Mouse (Mus musculus) lung, embryonic 15.5 days (tissue): Measurements from ENCODE around the gene Taz. TPM values are rescaled to one million over a fixed set of nuclear protein-coding genes. Genes with fewer than 3 reads are reported as not detected.

Experiments
- ATAC-seq: fragments of 200-750 bp; cut with Nextera tagmentation; 2 replicates; pipeline ENCODE4 v1.8.0; 2017; ENCODE audit warnings: moderate number of reproducible peaks, borderline replicate concordance; ENCODE audit not compliant: low FRiP score, low TSS enrichment; ENCODE audit errors: extremely low read depth
- H3K27ac ChIP-seq: fragments of 300-500 bp; sonication (generic); 2 replicates; pipeline ENCODE4 v1.5.1; 2015; ENCODE audit warnings: moderate library complexity, mild to moderate bottlenecking, inconsistent platforms
- H3K27me3 ChIP-seq: fragments of 300-500 bp; sonication (generic); 2 replicates; pipeline ENCODE4 v1.6.1; 2015; ENCODE audit warnings: inconsistent platforms
- H3K36me3 ChIP-seq: fragments of 300-500 bp; sonication (generic); 2 replicates; pipeline ENCODE4 v1.6.1; 2015; ENCODE audit warnings: inconsistent platforms
- H3K4me1 ChIP-seq: fragments of 300-500 bp; sonication (generic); 2 replicates; pipeline ENCODE4 v1.6.1; 2015; ENCODE audit warnings: inconsistent platforms
- H3K4me2 ChIP-seq: fragments of 300-500 bp; sonication (generic); 2 replicates; pipeline ENCODE4 v1.6.1; 2015; ENCODE audit warnings: inconsistent platforms, mild to moderate bottlenecking, moderate library complexity
- H3K4me3 ChIP-seq: fragments of 300-500 bp; sonication (generic); 2 replicates; pipeline ENCODE4 v1.5.1; 2015; ENCODE audit warnings: mild to moderate bottlenecking, inconsistent platforms
- H3K9ac ChIP-seq: fragments of 300-500 bp; sonication (generic); 2 replicates; pipeline ENCODE4 v1.6.1; 2015; ENCODE audit warnings: inconsistent platforms
- H3K9me3 ChIP-seq: fragments of 300-500 bp; sonication (generic); 2 replicates; pipeline ENCODE4 v1.6.1; 2016; ENCODE audit warnings: inconsistent platforms
- WGBS: fragments of 180-500 bp; shearing (Covaris S2); methylation state at CpG from one replicate; pipeline ENCODE4 v1.1.7; 2015; 5-methylcytosine and 5-hydroxymethylcytosine counted together
- polyA plus RNA-seq: library from polyadenylated mRNA; unstranded; fragments of >200 nt; fragmentation: Nextera tagmentation; extraction: Ambion mirVana; gene quantifications from 2 replicates; pipeline ENCODE4 v1.2.1, GENCODE M21; 2015

Taz gene
- polyA plus RNA-seq, 1 experiment from 2014 or later, result 83.8 TPM

DNA sequence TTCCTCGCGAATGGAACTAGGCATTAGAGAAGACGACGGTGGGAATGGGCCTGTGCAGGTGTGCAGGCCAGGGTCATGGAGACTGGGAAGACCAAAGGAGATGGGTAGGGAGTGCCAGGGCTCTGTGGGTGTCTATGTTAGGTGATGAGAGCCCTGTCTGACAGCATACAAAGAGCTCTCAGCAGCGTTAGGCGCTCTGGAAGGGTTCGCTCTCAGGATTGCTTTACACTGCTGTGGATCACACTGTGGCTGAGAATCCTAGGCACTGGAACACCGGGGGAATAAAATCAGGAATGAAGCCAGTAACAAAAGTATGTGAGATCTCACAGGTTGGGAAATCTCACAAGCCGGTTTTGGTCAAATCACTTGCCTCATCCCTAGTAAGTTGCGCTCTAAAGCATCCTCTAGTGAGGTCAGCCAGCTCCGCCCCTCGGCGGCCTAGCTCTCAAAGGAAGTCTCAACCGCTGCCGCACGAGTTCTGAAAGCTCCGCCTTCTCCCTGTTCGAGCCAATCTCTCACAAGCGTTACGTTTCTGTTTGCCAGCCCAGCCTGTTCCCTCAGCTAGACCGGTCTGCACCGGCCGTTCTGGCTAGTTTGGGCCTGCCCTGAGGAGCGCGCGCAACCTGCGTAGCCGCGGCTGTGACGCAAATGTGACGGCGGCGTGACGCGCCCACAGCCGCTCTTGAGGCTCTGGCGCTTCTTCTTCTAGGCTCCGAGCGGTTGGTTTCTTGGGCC is 27.4 kb upstream of the Taz start, which contains the start of gene Emd:
Emd (plus strand) TSS at position 535 of the 735 bp plus-strand sequence.
- H3K4me2 ChIP-seq, result peak within 1 kb of the TSS; percentile 62
- H3K4me1 ChIP-seq, result peaks cover 7% of the 10 kb centered on the region; the same call in 1 of the 2 replicates
- H3K9me3 ChIP-seq, result no peaks in the 10 kb centered on the region
- 0 out of 2 replicates have a peak, but pooled peaks cover 5% of the 10 kb centered on the region for H3K36me3 ChIP-seq
- no peaks in the 10 kb centered on the region for H3K27me3 ChIP-seq
- peak within 1 kb of the TSS; percentile 61 for H3K4me3 ChIP-seq
- peak; percentile 98 for ATAC-seq
- 34% methylated on average over 39 of the region's 39 CpGs for WGBS
- H3K9ac ChIP-seq, result peak within 1 kb of the TSS; percentile 77
- peak within 1 kb of the TSS; percentile 92 for H3K27ac ChIP-seq

GRCm38 (mm10) chrX:74254888-74255565 is 26.7 kb upstream of the Taz start:
- Histone ChIP-seq H3K27me3 (no peaks in the 10 kb centered on the region), H3K9ac (peak overlapping the region; percentile 77), H3K9me3 (no peaks in the 10 kb centered on the region), H3K4me3 (peak overlapping the region; percentile 61), H3K4me2 (peak overlapping the region; percentile 62), H3K4me1 (peaks cover 5% of the 10 kb centered on the region; the same call in 1 of the 2 replicates), H3K27ac (peak overlapping the region; percentile 92), H3K36me3 (0 out of 2 replicates have a peak, but pooled peaks cover 5% of the 10 kb centered on the region)
- ATAC-seq, result no peak
- WGBS, result 21% methylated on average over 31 of the region's 31 CpGs

DNA sequence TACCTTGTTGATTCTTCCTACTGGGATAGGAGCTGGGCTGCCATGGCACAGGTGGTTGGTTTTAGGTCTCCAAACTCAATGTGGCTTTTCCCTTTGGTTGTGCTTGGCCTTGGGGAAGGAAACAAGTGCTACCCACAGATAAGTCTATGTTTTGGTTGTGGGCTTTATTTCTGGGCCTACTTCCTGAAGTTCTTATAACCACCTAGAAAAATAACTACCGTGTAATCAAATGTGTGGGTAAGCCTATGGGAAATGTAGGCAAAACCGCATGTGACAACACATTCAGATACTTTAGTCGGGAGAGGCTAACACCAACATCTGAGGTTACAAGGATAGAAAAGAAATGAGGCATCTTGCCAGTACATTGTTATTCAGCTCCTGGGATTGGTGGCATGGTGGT is 24.0 kb upstream of the Taz start:
- no peak overlapping the region for H3K4me3 ChIP-seq
- H3K9ac ChIP-seq, result no peak overlapping the region
- no peak overlapping the region for H3K27ac ChIP-seq
- no peaks in the 10 kb centered on the region for H3K27me3 ChIP-seq
- H3K36me3 ChIP-seq, result 0 out of 2 replicates have a peak, but pooled peaks cover 5% of the 10 kb centered on the region
- ATAC-seq, result no peak
- peaks cover 4% of the 10 kb centered on the region; the same call in 1 of the 2 replicates for H3K4me1 ChIP-seq
- H3K4me2 ChIP-seq, result no peak overlapping the region
- no peaks in the 10 kb centered on the region for H3K9me3 ChIP-seq
- WGBS, result 87% methylated on average over 3 of the region's 3 CpGs

- Histone ChIP-seq H3K27me3 (no peaks in the 10 kb centered on the region), H3K4me1 (peaks cover 3% of the 10 kb centered on the region; the same call in 1 of the 2 replicates), H3K36me3 (0 out of 2 replicates have a peak, but pooled peaks cover 4% of the 10 kb centered on the region), H3K4me3 (peak overlapping the region; percentile 51), H3K4me2 (peak overlapping the region; percentile 55), H3K27ac (peak overlapping the region; percentile 96), H3K9ac (peak overlapping the region; percentile 48), H3K9me3 (no peaks in the 10 kb centered on the region)
- WGBS, result 19% methylated on average over 3 of the region's 3 CpGs
- peak; percentile 35 for ATAC-seq
Measured at GRCm38 (mm10) chrX:74269736-74270061, 12.0 kb upstream of the Taz start.

- WGBS, result 13% methylated on average over 42 of the region's 42 CpGs
- peak within 1 kb of the TSS; percentile 55 for H3K4me2 ChIP-seq
- peak within 1 kb of the TSS; percentile 96 for H3K27ac ChIP-seq
- peak within 1 kb of the TSS; percentile 77 for H3K9ac ChIP-seq
- peak; percentile 94 for ATAC-seq
- peak within 1 kb of the TSS; percentile 51 for H3K4me3 ChIP-seq
- H3K27me3 ChIP-seq, result no peaks in the 10 kb centered on the region
- H3K36me3 ChIP-seq, result 0 out of 2 replicates have a peak, but pooled peaks cover 4% of the 10 kb centered on the region
- peaks cover 3% of the 10 kb centered on the region; the same call in 1 of the 2 replicates for H3K4me1 ChIP-seq
- no peaks in the 10 kb centered on the region for H3K9me3 ChIP-seq
Measured at GRCm38 (mm10) chrX:74270062-74270901, 11.4 kb upstream of the Taz start, which contains the start of gene Rpl10. TSS of gene Rpl10 (plus strand) at chrX:74270812.

DNA sequence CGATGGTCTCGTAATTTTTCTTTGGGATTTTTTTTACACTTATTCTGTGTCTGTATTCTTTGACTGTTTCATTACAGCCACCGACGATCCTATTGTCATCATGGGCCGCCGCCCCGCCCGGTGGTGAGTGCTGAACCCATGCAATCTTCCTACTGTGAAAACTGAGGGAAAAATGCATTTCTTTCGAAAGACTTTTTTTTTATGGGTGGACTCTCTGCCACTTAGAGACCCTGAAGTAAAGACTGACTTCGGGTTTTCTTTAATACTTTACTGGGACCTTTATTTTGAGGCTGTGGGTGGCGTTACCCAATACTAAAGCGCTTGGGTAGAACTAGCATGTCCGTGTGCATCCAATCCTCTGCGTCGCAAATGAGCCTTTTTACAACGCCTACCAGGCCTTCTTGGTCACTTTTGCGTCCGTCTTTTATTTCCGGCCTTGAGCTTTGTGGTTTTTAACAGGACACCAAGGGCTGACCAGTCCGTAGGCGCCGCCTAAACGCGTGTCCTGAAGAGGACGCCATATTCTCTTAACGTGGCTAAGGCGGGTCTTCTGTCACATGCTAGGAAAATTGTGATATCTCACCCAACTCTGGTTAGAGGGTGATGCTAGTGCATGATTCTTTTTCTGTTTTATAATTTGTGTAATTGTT is 10.7 kb upstream of the Taz start:
- Histone ChIP-seq H3K9ac (peak overlapping the region; percentile 77), H3K4me2 (peak overlapping the region; percentile 50), H3K4me3 (peak overlapping the region; percentile 51), H3K9me3 (no peaks in the 10 kb centered on the region), H3K27me3 (no peaks in the 10 kb centered on the region), H3K36me3 (0 out of 2 replicates have a peak, but pooled peaks cover 4% of the 10 kb centered on the region), H3K4me1 (peaks cover 3% of the 10 kb centered on the region; the same call in 1 of the 2 replicates), H3K27ac (peak overlapping the region; percentile 70)
- 13% methylated on average over 27 of the region's 27 CpGs for WGBS
- ATAC-seq, result no peak

DNA sequence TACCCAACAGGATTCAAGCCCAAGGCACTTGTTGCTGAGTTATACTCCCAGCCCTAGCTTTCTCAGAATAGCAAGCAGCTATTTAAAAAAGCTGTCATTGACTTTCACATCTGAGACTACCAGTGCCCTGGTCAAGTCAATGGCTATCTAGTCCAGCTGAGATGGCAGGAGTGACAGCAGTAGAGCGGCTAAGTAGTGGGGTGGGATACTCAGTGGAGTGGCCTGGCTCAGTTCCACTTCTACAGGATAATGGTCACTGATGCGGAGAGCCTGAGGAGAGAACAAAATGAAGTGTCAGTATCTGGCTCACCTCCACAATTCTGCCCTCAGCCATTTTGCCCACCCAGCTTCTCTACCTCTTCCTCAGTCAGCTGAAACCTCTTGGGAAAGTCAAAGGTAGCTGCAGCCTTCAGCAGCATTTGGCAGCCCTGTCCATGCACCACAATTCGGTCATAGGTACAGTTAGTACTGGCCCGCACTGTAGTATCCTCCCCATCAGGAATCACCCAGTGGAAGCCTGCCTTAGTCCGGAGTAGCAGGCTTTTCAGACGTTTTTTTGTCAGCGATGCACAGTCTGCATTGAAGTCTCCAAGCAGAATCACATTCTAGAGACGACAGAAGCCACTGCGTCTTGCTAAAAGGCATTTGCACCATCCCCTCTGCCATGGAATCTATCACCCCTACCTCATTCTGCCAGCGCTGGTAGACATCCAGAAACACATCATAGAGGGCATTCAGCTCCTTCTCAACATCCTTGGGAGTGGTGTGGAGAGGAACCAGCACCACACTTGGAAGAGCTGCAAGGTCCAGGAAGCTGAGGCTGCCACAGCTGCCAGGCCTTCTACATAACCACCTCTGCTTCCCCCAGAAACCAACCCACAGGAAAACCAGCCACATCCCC is 8.0 kb upstream of the Taz start:
- H3K4me1 ChIP-seq, result peaks cover 3% of the 10 kb centered on the region; the same call in 1 of the 2 replicates
- H3K27ac ChIP-seq, result 0 out of 2 replicates have a peak overlapping the region, but pooled peaks have one; percentile 10
- H3K4me2 ChIP-seq, result no peak overlapping the region
- no peak overlapping the region for H3K4me3 ChIP-seq
- 26% methylated on average over 10 of the region's 10 CpGs for WGBS
- H3K9ac ChIP-seq, result no peak overlapping the region
- H3K27me3 ChIP-seq, result no peaks in the 10 kb centered on the region
- no peaks in the 10 kb centered on the region for H3K9me3 ChIP-seq
- 0 out of 2 replicates have a peak, but pooled peaks cover 4% of the 10 kb centered on the region for H3K36me3 ChIP-seq
- ATAC-seq, result no peak

- H3K36me3 ChIP-seq, result no peaks in the 10 kb centered on the region
- WGBS, result 75% methylated on average over 8 of the region's 8 CpGs
- no peaks in the 10 kb centered on the region for H3K4me1 ChIP-seq
- H3K27ac ChIP-seq, result no peak overlapping the region
- H3K4me3 ChIP-seq, result no peak overlapping the region
- no peaks in the 10 kb centered on the region for H3K27me3 ChIP-seq
- H3K9me3 ChIP-seq, result no peaks in the 10 kb centered on the region
- ATAC-seq, result no peak
- no peak overlapping the region for H3K9ac ChIP-seq
- no peak overlapping the region for H3K4me2 ChIP-seq
Measured at GRCm38 (mm10) chrX:74277916-74278315, 3.8 kb upstream of the Taz start.

GRCm38 (mm10) chrX:74281041-74281731 is 526 bp upstream of the Taz start:
- peak overlapping the region; percentile 57 for H3K4me3 ChIP-seq
- WGBS, result 9% methylated on average over 14 of the region's 14 CpGs
- peak overlapping the region; percentile 74 for H3K4me2 ChIP-seq
- no peaks in the 10 kb centered on the region for H3K36me3 ChIP-seq
- 0 out of 2 replicates have a peak, but pooled peaks cover 7% of the 10 kb centered on the region for H3K4me1 ChIP-seq
- peak overlapping the region; percentile 92 for H3K27ac ChIP-seq
- peak overlapping the region; percentile 49 for H3K9ac ChIP-seq
- no peaks in the 10 kb centered on the region for H3K27me3 ChIP-seq
- no peaks in the 10 kb centered on the region for H3K9me3 ChIP-seq
- no peak for ATAC-seq
